Mouse (Mus musculus): ENCODE data around the gene 6430548M08Rik. TPM values are rescaled to one million over a fixed set of nuclear protein-coding genes. Genes with fewer than 3 reads are reported as not detected.
A peak's percentile ranks its signal among the peaks of the same experiment; 100 is the strongest.

The 6430548M08Rik gene
- polyA plus RNA-seq, 1 experiment from 2014 or later = 30.0 TPM

DNA sequence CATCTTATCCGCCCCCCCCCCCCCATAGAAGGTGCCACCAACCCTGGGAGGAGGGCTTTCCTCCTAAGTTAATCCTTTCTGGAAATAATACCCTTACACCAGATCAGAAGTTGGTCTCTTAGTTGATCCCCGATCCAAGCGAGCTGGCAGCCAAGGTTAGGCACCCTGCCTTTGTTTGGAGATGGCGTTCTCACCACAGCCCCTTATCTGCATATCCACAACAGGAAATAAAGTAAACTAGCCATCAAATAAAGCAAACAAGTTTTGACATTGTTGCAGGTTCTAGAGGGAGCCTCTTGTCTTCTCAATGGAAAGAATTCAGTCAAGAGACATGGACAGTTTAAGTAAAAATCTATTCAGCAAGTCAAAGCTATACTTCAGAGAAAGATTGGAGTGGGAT, 2.6 kb upstream of the 6430548M08Rik start:
- Histone ChIP-seq H3K27ac (replicated peaks) (no peak overlapping the region), H3K9ac (replicated peaks) (no peak overlapping the region), H3K4me2 (replicated peaks) (no peak overlapping the region), H3K4me3 (no peak overlapping the region), H3K4me1 (peaks cover 11% of the 10 kb centered on the region), H3K9me3 (no peaks in the 10 kb centered on the region), H3K36me3 (no peaks in the 10 kb centered on the region), H3K27me3 (peaks cover 12% of the 10 kb centered on the region; the same call in 1 of the 2 replicates)
- no peak for ATAC-seq (replicated peaks)
- 73% methylated on average over 4 of the region's 4 CpGs for WGBS

DNA sequence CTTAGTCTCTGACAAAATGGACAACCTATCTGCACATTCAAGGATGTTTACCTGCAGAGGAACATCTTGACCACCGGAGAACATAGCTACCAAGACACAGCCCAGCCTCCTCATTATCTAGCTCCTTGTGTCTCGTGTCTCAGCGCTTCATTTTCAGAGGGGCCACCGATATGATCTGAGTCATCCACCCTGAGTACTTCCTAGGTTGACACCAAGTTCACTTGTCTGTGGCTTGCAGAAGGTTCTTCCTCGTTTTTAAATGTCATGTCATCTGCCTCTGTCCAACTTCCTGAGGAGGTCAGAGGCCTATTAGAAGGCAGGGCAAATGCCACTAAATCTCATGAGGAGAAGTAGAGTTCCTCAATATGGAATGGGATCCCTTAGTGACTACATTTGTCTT, 1.4 kb upstream of the 6430548M08Rik start:
- Histone ChIP-seq H3K9me3 (no peaks in the 10 kb centered on the region), H3K27me3 (peaks cover 12% of the 10 kb centered on the region; the same call in 1 of the 2 replicates), H3K4me2 (replicated peaks) (no peak overlapping the region), H3K36me3 (no peaks in the 10 kb centered on the region), H3K4me3 (no peak overlapping the region), H3K27ac (replicated peaks) (no peak overlapping the region), H3K9ac (replicated peaks) (no peak overlapping the region), H3K4me1 (peaks cover 11% of the 10 kb centered on the region)
- WGBS = 89% methylated on average over 5 of the region's 5 CpGs
- ATAC-seq (replicated peaks) = no peak

DNA sequence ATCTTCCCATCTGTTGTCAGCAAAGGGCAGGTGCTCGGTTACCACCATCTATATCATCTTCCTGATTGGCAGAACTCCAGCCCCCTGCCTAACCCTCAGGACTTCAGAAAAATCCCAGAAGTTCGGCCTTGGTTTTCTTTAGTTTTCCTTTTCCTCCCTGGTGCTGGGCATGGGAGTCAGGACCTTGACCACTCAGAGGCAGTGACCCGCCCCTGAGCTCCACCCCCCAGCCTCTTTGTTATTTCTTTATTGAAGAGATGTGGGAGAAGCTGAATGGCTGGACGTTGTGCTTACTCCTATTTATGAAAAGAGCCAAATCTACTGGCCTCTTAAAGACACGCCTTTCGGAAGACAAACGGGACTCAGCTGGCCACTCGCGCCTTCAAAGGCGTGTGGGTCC, 646 bp upstream of the 6430548M08Rik start:
- Histone ChIP-seq H3K27me3 (peaks cover 12% of the 10 kb centered on the region; the same call in 1 of the 2 replicates), H3K36me3 (no peaks in the 10 kb centered on the region), H3K4me2 (replicated peaks) (peak overlapping the region; percentile 77), H3K9me3 (no peaks in the 10 kb centered on the region), H3K4me3 (peak overlapping the region; percentile 70), H3K4me1 (peaks cover 11% of the 10 kb centered on the region), H3K27ac (replicated peaks) (peak overlapping the region; percentile 87), H3K9ac (replicated peaks) (peak overlapping the region; percentile 62)
- 1% methylated on average over 10 of the region's 10 CpGs for WGBS
- ATAC-seq (replicated peaks) = no peak; the same call in 1 of the 2 replicates

DNA sequence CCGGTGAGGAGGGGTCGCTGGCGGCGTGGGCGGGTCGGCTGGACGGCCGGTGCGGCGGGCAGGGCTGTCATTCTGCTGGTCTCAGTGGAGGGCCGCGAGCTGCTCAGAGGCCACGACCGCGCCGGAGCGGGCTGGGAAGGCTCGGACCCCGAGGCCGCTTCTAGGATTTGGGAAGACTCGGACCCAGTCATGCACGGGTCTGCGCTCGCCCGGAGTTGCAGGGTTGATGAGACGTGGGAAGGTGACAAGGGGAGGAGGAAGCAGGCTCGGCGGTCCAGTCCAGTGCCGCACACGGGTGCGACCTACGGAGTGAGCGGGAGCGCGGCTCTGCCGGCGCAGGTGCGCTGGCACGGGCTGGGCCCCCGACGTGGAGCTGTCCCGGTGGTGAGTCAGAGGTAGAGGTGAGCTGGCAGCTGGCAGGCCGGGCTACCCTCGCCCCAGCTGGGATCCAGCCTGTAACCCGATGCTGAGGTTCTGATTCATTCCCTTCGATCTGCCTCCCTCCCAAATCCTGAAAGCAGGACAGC, 426 bp downstream of the 6430548M08Rik start:
- Histone ChIP-seq H3K36me3 (no peaks in the 10 kb centered on the region), H3K4me2 (replicated peaks) (peak overlapping the region; percentile 72), H3K4me3 (peak overlapping the region; percentile 70), H3K4me1 (peaks cover 16% of the 10 kb centered on the region), H3K9me3 (no peaks in the 10 kb centered on the region), H3K27me3 (peaks cover 12% of the 10 kb centered on the region; the same call in 1 of the 2 replicates), H3K27ac (replicated peaks) (peak overlapping the region; percentile 59; the same call in 1 of the 2 replicates), H3K9ac (replicated peaks) (peak overlapping the region; percentile 77)
- no peak; the same call in 1 of the 2 replicates for ATAC-seq (replicated peaks)
- under 1% methylated on average over 43 of the region's 46 CpGs for WGBS

DNA sequence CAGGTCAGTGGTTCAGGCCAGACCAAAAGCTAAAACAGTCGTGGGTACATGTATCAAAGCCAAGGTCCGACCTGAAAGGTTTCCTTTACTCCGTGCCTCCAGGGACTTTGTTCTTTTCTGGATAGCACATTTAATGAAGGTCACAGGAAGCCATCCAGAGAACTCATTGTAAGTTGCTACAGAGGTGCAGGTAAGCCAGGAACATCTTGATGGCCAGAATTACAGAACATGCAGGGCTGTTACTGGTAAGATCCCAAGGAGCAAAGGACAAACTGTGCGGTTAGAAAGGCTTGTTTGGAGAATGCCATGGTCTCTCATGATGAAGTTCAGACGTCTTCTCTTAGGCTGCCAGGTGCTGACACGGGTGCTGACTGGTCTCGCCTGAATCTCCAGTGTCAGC, 2.6 kb downstream of the 6430548M08Rik start:
- no peak for ATAC-seq (replicated peaks)
- WGBS = 77% methylated on average over 7 of the region's 7 CpGs

DNA sequence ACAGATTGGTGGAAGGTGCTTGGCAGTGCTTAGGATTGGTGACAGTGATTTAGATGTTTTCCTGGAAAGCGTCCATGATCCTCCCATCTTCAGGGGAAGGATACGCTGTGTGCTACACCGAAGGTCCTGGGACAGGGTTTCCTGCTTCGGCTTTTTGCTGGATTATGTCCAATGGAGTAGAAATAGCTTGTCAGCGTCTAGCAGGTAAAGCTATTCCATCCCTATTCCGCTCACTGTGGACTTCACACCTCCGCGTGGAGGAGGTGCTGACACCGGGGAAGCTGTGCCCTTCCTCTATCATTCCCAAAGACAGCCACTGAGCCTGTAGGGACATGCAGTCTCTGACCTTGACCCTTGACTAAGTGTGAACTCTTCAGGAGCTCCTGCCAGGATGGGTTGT, 4.2 kb downstream of the 6430548M08Rik start:
- H3K4me2 ChIP-seq (replicated peaks) = no peak overlapping the region

More for the DNA sequence above, 2.6 kb downstream of the 6430548M08Rik start:
- Histone ChIP-seq H3K9ac (replicated peaks) (no peak overlapping the region), H3K4me1 (peaks cover 26% of the 10 kb centered on the region), H3K27ac (replicated peaks) (no peak overlapping the region), H3K4me3 (no peak overlapping the region), H3K9me3 (no peaks in the 10 kb centered on the region), H3K27me3 (peaks cover 12% of the 10 kb centered on the region; the same call in 1 of the 2 replicates), H3K36me3 (no peaks in the 10 kb centered on the region), H3K4me2 (replicated peaks) (no peak overlapping the region)

DNA sequence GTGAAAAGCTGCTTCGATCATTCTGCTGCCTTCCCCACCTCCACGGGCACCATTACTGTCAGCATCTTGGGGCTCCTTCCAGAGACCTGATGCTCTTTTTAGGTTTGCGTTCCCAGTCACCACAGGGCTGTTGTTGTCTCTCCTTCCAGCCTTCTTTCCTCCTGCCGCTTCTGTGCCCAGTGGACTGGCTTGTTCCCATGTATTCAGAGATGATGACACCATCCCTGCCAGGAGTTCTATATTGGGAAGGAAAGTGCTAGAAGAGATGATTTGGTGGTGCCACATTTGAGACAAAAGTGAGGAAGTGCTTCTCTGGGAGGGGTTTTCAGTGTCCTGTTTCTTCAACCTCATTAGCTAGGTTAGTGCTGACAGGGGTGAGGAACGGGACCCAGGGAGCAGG, 4.9 kb downstream of the 6430548M08Rik start:
- H3K9me3 ChIP-seq = no peaks in the 10 kb centered on the region
- H3K27ac ChIP-seq (replicated peaks) = no peak overlapping the region
- H3K4me1 ChIP-seq = peaks cover 21% of the 10 kb centered on the region
- no peaks in the 10 kb centered on the region for H3K36me3 ChIP-seq
- WGBS = 76% methylated on average over 5 of the region's 5 CpGs
- peaks cover 12% of the 10 kb centered on the region; the same call in 1 of the 2 replicates for H3K27me3 ChIP-seq
- no peak overlapping the region for H3K4me3 ChIP-seq
- no peak overlapping the region for H3K4me2 ChIP-seq (replicated peaks)
- H3K9ac ChIP-seq (replicated peaks) = no peak overlapping the region
- no peak for ATAC-seq (replicated peaks)

More for the DNA sequence above, 4.2 kb downstream of the 6430548M08Rik start:
- 83% methylated on average over 9 of the region's 9 CpGs for WGBS
- Histone ChIP-seq H3K9ac (replicated peaks) (no peak overlapping the region), H3K27me3 (peaks cover 12% of the 10 kb centered on the region; the same call in 1 of the 2 replicates), H3K27ac (replicated peaks) (no peak overlapping the region), H3K4me3 (no peak overlapping the region), H3K4me1 (peaks cover 23% of the 10 kb centered on the region), H3K36me3 (no peaks in the 10 kb centered on the region), H3K9me3 (no peaks in the 10 kb centered on the region)
- no peak for ATAC-seq (replicated peaks)

DNA sequence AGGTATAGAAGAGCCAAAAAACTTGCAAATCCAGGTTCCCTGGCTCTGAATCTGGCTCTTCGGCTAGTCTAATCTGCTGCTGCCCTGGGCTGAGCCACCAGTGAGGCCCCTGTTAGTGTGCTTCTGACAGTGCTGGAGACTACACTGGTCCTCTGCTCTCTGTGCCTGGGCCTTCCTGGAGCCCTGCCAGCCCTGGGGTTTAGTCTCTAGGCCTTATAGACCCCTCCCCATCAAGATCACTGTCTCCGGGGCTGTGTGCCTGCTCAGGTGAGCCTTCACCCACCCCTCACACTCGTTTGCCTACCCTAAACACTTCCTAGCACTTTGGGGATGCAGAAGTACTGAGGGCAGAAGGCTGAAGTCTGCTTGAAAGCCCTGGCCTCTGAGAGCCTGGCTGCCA, 5.5 kb downstream of the 6430548M08Rik start:
- Histone ChIP-seq H3K4me1 (peaks cover 18% of the 10 kb centered on the region), H3K36me3 (no peaks in the 10 kb centered on the region), H3K9me3 (no peaks in the 10 kb centered on the region), H3K4me2 (replicated peaks) (no peak overlapping the region), H3K27me3 (peaks cover 12% of the 10 kb centered on the region; the same call in 1 of the 2 replicates), H3K9ac (replicated peaks) (no peak overlapping the region), H3K4me3 (no peak overlapping the region), H3K27ac (replicated peaks) (no peak overlapping the region)
- ATAC-seq (replicated peaks) = no peak
- 71% methylated on average over 3 of the region's 3 CpGs for WGBS

DNA sequence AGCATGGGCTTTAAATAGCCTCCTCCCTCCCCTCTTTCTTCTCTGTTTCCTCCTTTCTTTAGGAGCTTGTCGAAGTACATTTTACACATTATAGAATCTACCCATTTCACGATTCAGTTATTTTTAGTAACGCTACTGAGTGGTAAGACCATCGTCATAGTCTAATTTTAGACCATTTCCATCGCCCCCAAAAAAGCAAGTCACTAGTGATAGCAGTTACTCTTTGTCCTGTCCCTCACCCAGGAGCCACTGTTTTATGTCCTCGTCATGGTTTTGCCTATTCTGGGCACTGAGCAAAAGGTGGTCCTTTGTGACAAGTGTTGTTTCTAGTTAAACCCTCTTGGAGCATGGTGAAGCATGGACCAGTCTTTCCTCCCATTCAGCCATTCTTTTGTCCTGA, 6.0 kb downstream of the 6430548M08Rik start:
- no peaks in the 10 kb centered on the region for H3K36me3 ChIP-seq
- WGBS = 72% methylated on average over 6 of the region's 6 CpGs
- peaks cover 18% of the 10 kb centered on the region for H3K4me1 ChIP-seq

DNA sequence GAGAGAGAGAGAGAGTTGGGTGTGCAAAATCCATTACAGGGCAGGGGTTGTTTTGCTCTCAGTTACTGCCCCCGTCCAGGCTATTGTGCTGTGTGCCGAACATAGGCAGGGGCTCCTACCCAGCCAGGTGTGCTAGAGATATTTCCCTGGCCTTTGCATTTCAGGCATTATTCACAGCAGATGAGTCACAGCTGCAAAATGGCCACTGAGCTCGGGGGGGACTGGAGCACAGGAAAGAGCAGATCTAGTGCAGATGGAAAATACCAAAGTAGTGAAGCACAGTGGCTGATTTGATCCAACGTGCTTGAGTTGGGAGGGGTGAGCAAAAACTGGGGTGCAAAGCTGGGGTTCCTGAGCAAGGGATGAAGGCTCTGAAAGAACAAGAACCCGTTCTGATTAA, 7.0 kb downstream of the 6430548M08Rik start:
- peaks cover 20% of the 10 kb centered on the region for H3K4me1 ChIP-seq

More for the DNA sequence above, 6.0 kb downstream of the 6430548M08Rik start:
- Histone ChIP-seq H3K9me3 (no peaks in the 10 kb centered on the region), H3K27ac (replicated peaks) (no peak overlapping the region), H3K9ac (replicated peaks) (no peak overlapping the region), H3K27me3 (peaks cover 11% of the 10 kb centered on the region; the same call in 1 of the 2 replicates), H3K4me2 (replicated peaks) (no peak overlapping the region), H3K4me3 (no peak overlapping the region)
- no peak for ATAC-seq (replicated peaks)

DNA sequence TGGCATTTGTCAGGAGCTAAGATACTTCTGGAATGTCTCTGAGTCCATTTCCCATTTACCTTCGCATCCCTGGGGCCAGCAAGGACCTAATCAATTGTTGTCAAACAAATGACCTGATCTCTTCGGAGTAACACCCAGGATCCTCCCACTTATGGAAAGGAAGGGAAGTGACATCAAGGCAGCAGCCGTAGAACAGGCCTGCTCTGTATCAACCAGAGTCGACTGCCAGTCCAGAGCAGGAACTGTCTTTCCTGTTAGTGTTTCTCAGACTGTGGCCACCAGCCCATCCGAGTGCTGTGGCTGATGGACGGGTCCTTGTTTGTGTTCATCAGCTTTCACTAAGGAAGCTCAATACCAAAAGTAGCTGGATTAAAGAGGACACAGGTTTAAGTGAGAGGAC, 10.3 kb downstream of the 6430548M08Rik start:
- Histone ChIP-seq H3K4me1 (peaks cover 25% of the 10 kb centered on the region), H3K9me3 (no peaks in the 10 kb centered on the region), H3K36me3 (no peaks in the 10 kb centered on the region), H3K27ac (replicated peaks) (peak overlapping the region; percentile 1; the same call in 1 of the 2 replicates), H3K27me3 (no peaks in the 10 kb centered on the region), H3K4me2 (replicated peaks) (no peak overlapping the region), H3K9ac (replicated peaks) (no peak overlapping the region), H3K4me3 (no peak overlapping the region)
- ATAC-seq (replicated peaks) = no peak
- 66% methylated on average over 6 of the region's 6 CpGs for WGBS

More for the DNA sequence above, 7.0 kb downstream of the 6430548M08Rik start:
- H3K9ac ChIP-seq (replicated peaks) = no peak overlapping the region
- H3K4me2 ChIP-seq (replicated peaks) = no peak overlapping the region
- H3K4me3 ChIP-seq = no peak overlapping the region
- H3K36me3 ChIP-seq = no peaks in the 10 kb centered on the region
- ATAC-seq (replicated peaks) = no peak
- H3K9me3 ChIP-seq = no peaks in the 10 kb centered on the region
- 74% methylated on average over 5 of the region's 5 CpGs for WGBS
- no peak overlapping the region for H3K27ac ChIP-seq (replicated peaks)
- peaks cover 1% of the 10 kb centered on the region; the same call in 1 of the 2 replicates for H3K27me3 ChIP-seq

DNA sequence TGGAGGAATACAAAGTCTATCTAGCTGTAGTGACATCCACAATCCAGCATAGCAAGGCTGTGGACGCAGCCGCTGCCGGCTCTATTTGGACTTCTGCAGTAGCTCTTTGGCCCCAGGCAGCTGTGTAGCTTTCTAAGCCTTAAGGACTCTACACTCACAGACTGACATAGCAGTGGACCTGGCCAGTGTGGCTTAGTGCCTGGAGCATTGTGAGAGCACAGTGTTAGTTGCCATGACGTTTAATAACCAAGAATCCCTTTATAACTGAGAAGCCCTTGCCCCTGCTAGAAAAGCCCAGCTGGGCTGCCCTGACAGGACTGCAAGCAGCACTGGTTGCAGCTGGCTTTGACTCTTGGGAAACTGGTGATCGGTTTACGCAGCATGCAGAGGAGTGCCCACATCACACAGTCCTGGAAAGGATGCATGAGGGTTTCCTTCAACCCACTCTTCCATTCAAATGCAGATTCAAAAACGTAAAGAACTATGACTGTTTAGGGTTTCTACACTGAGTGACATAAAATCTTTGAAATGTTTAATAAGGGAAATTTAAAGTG, 11.0 kb downstream of the 6430548M08Rik start:
- Histone ChIP-seq H3K4me1 (peaks cover 22% of the 10 kb centered on the region), H3K9ac (replicated peaks) (no peak overlapping the region), H3K27me3 (no peaks in the 10 kb centered on the region), H3K27ac (replicated peaks) (peak overlapping the region; percentile 1; the same call in 1 of the 2 replicates), H3K36me3 (no peaks in the 10 kb centered on the region), H3K4me3 (no peak overlapping the region), H3K9me3 (no peaks in the 10 kb centered on the region), H3K4me2 (replicated peaks) (no peak overlapping the region)
- 0 out of 2 replicates have a peak, but pooled peaks have one; percentile 23 for ATAC-seq (replicated peaks)
- 45% methylated on average over 7 of the region's 7 CpGs for WGBS

Measured in forebrain, embryonic 15.5 days (tissue).